Mouse (Mus musculus) heart, postnatal 0 days (tissue): ENCODE results near the gene Gm16427. TPM values are rescaled to one million over a fixed set of nuclear protein-coding genes. Genes with fewer than 3 reads are reported as not detected.
"Not testable (repeated sequence)": the region's sequence is repeated elsewhere in the genome, so short reads cannot be mapped to it uniquely, and the experiment has no call there.

Source experiments
- ATAC-seq: fragments of 200-750 bp; cut with Nextera tagmentation; 2 replicates; pipeline ENCODE4 v1.8.0; 2017; ENCODE audit warnings: low read depth, moderate number of reproducible peaks, moderate library complexity; ENCODE audit not compliant: insufficient read depth
- DNase-seq: peaks from one replicate; pipeline ENCODE4 v3.0.0-alpha.2; 2016; ENCODE audit warnings: low spot score
- H3K27ac ChIP-seq: fragments of 300-500 bp; sonication (generic); 2 replicates; pipeline ENCODE4 v1.5.1; 2014; ENCODE audit warnings: low read depth, mild to moderate bottlenecking
- H3K27me3 ChIP-seq: fragments of 300-500 bp; sonication (generic); 2 replicates; pipeline ENCODE4 v1.6.1; 2014; ENCODE audit warnings: low read length, mixed read lengths; ENCODE audit not compliant: control insufficient read depth, insufficient read depth
- H3K36me3 ChIP-seq: fragments of 300-500 bp; sonication (generic); replicated peaks from 2 replicates; pipeline ENCODE4 v1.6.1; 2014; ENCODE audit warnings: low read length, mixed read lengths; ENCODE audit not compliant: control insufficient read depth, insufficient read depth
- H3K4me1 ChIP-seq: fragments of 300-500 bp; sonication (generic); 2 replicates; pipeline ENCODE4 v1.6.1; 2014; ENCODE audit warnings: antibody characterized with exemption; ENCODE audit not compliant: control insufficient read depth, insufficient read depth
- H3K4me2 ChIP-seq: fragments of 300-500 bp; sonication (generic); 2 replicates; pipeline ENCODE4 v1.6.1; 2014; ENCODE audit warnings: low read depth, mild to moderate bottlenecking, low read length, moderate library complexity
- H3K4me3 ChIP-seq: fragments of 300-500 bp; sonication (generic); 2 replicates; pipeline ENCODE4 v1.5.1; 2014; ENCODE audit warnings: low read depth, low read length
- H3K9ac ChIP-seq: fragments of 300-500 bp; sonication (generic); replicated peaks from 2 replicates; pipeline ENCODE4 v1.6.1; 2014; ENCODE audit warnings: low read depth, low read length, mixed read lengths
- H3K9me3 ChIP-seq: fragments of 300-500 bp; sonication (generic); replicated peaks from 2 replicates; pipeline ENCODE4 v1.6.1; 2016; ENCODE audit warnings: low read length; ENCODE audit not compliant: control insufficient read depth
- WGBS: fragments of 180-500 bp; shearing (Covaris S2); extraction: QIAGEN DNeasy Blood & Tissue Kit; methylation state at CpG from one replicate; pipeline ENCODE4 v1.1.7; 2014; 5-methylcytosine and 5-hydroxymethylcytosine counted together
- polyA plus RNA-seq: library from polyadenylated mRNA; unstranded; fragments of >200 nt; fragmentation: Nextera tagmentation; extraction: Ambion mirVana; gene quantifications from 2 replicates; pipeline ENCODE4 v1.2.1, GENCODE M21; 2015
- total RNA-seq: library from RNA; depleted of rRNA; stranded (reverse); fragments of >200 nt; gene quantifications from 2 replicates; pipeline ENCODE4 v1.2.3, GENCODE M21; 2014; ENCODE audit warnings: low replicate concordance; rRNA removed

Gene Gm16427
- not detected in 2 replicates for total RNA-seq
- polyA plus RNA-seq: not detected in 2 replicates

GRCm38 (mm10) chr5:93540100-93540499 is at the start of gene Gm16427:
Gene Gm16427 (minus strand): TSS chr5:93540200.
- not testable (repeated sequence) for H3K27me3 ChIP-seq, H3K4me1 ChIP-seq, H3K9ac ChIP-seq, H3K36me3 ChIP-seq, ATAC-seq, H3K27ac ChIP-seq, H3K4me2 ChIP-seq, DNase-seq, H3K9me3 ChIP-seq, H3K4me3 ChIP-seq
- WGBS: 68% methylated on average over 2 of the region's 3 CpGs

Other genes starting within 250 kb of the Gm16427 start
- not detected in 2 replicates for gene C87414, start 131.4 kb upstream of the Gm16427 start, total RNA-seq
- not detected in 2 replicates for gene C87414, start 131.4 kb upstream of the Gm16427 start, polyA plus RNA-seq